Mouse (Mus musculus) monocyte, adult 2 months (primary cell): ENCODE measurements at regions not wholly inside any gene's neighbourhood (a gene's known extent, or its start where the extent isn't known, plus 50 kb on each side); places are given as distances from the start of the nearest gene placed in this dataset.

ENCODE experiments used
- DNase-seq, 2 experiments: peaks; one replicate each; pipeline ENCODE4 v3.0.0; 2022; ENCODE audit warnings: low spot score in 2 of 2, low read depth in 1 of 2

DNA sequence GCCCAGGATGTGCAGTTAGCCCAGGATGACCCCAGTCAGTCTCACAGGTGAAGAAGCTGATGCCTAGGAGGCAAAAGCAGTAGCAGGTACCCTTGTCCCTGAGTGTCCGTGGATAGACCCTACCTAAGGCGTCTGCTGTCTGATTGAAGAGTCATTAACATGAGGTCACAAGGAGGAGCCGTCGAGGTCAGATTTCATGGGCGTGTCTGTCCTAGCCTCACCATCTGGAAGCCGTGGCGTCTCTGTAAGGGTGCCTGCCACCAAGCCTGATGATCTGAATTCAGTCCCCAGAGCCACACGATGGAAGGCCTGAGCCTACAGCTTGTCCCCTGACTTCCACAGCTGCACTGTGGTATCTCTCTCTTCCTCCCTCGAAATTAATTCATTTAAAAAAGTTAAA is 88.9 kb upstream of the Haao start:
- no peak for DNase-seq

DNA sequence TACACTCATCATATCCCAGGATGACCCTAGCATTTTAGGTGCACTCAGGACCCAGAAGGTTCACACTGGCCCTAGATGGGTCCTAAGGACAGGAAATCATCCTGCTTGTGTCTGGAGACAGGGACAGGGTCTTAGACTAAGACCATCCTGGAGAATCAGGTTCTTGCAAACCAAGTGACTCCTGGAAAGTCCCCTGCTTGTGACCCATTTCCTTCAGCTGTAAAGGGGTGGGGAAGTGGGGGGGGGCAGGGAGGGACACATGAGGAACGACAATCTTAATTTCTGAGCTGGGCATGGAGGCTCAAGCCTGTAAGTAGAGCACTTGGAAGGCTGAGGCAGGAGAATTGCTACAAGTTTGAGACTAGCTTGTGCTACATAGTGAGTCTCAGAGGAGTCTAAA is 88.2 kb upstream of the Haao start:
- no peak for DNase-seq

GRCm38 (mm10) chr17:83935232-83935631 is 87.5 kb upstream of the Haao start:
- no peak for DNase-seq

DNA sequence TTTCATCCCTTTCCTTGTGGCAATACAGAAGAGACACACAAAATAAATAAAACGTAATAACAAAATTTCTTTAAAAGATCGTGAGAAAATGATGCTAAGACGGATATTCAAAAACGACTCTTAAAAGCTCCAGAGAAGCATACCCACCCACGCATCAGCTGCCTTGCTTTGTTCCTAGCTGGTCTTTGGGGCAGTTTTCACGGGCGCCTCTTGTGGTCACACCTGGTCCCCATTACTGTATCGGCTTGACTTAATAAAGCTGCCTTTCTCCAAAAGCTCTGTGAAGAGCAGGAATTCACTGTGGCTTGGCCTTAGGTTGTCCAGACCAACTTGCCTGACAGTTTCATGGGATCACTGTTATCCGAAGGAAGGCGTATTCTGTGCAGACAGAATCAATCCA is 86.0 kb upstream of the Haao start:
- DNase-seq = no peak

DNA sequence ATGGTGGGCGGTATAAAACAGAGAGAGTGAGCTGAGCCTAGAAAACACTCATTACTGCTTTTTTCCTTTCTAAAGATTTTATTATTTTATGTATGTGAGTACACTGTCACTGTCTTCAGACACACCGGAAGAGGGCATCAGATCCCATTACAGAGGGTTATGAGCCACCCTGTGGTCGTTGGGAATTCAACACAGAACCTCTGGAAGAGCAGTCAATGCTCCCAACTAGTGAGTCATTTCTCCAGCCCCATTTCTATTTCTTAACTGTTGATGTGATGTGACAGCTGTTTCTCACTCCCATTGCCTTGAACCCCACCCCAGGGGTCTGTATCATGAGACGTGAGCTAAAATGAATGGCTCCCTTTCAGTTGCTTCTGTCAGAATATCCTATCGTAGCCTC is 82.6 kb upstream of the Haao start:
- DNase-seq = no peak

DNA sequence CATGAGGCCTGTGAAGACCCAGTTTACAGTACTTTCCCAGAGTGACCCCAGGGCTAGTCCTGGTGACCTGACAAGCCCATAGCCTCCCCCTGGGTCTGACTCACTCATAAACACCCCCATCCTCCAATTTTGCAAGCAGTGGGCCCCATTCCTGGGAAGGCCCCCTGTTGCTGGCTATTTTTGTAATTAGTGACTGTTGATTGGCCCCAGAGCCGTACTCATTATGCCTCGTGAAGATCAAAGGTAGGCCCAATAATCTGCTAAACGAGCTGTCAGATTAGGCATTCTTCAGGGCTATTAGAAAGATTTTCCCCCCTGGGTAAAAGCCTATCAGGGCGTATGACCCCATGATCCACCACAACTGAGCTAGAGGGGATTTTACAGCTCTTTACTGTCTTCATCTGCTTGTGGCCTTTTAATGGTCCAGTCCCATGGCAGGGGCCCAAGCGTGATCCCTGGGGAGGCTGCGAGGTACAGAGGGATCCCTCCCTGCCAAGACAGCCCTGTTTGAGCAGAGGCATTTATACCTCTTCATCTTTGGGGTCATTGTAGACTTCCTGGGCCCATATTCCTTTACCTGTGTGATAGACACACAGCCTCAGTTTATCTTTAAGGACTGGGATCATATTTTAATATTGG is 80.1 kb upstream of the Haao start:
- no peak for DNase-seq

DNA sequence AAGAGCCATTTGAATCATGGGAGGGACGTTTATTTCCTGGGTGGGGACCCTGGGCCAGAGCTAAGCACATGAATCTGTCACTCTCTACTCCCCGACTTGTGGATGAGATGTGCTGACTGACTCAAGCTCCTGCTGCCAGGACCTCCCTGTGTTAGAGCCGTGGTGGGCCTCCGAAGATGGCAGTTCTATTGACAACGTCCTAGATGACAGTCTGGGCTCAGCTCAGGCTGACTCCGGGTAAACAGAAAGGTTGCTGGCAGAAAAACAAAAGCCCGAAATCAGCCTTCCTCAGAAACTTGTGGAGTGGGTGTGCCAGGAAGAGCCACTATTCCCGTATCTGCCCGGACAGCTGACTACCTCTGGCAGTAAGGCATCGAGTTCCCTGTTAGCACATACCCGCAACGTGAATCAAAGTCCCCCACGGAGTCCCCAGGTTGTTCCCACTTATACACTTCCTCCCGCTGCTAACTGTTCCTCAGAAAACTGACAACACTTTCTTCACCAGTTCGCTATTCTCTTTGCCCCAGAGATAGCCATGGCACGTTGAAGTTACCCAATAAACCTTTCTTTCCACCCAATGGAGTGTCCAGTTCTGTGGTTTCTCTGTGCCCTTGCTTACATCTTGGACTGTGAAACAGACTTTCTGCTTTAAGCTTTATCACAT is 76.6 kb upstream of the Haao start:
- no peak for DNase-seq

DNA sequence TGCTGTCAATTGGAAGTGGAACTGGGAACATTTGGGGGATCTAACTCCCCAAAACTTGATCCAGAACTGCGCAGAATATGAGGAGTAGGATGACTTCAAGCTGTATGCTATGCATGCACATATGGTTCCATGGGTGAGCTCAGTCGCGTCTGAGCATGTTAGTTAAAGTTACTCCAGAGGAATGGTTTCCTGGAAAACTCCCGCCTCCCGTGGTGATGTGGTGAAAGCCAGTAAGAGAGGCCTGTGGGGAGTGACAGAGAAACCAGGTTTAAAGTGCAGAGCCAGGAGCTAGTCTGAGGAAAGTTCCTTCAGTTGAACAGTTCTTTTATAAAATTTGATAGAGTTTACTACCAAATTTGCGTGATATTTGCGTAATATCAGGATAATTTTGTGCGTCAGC is 73.1 kb upstream of the Haao start:
- DNase-seq = no peak

GRCm38 (mm10) chr17:83920225-83920624 is 72.5 kb upstream of the Haao start:
- no peak for DNase-seq

GRCm38 (mm10) chr17:83918413-83919139 is 70.8 kb upstream of the Haao start:
- no peak for DNase-seq

DNA sequence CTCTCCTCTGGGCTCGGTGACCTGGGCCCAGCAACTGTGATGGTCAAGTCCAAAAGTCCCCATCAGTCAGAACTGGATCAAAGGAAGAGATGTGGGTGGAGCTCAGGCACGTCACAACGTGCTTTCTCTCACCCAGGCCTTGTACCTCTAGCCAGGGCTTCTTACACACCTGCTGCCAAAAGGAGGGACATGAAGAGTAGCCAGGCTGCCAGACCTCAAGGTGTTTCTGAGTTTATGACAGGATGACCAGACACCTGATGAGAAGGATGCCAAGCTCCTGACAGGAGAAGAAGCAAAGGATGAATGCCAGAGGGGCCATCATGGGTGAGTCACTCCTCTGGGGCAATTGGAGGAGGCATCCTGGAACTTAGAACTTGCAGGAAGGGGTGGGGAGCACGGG is 70.0 kb upstream of the Haao start:
- DNase-seq = no peak

DNA sequence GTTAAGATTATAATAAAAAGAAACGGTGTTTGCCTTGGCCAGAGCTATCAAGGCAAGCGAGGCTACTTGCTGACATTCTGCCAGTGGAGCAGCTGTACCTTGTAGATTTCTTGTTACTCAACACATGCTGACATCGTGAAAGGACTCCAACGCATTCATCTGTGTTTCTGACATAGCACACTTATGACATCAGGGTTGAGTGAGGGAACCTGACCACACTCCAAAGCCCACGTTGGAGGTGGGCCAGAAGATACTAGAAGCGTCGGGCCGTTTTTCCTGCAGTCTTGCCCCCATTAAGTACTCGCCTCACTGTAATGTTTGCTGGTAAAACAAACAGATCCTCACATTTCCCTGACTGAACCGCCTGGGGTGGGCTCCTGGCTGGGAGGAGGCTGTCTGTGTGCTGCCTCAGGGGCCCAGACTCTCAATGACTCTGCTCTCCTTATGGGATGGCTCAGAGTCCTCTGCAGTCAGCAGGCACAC is 69.0 kb upstream of the Haao start:
- DNase-seq = no peak

DNA sequence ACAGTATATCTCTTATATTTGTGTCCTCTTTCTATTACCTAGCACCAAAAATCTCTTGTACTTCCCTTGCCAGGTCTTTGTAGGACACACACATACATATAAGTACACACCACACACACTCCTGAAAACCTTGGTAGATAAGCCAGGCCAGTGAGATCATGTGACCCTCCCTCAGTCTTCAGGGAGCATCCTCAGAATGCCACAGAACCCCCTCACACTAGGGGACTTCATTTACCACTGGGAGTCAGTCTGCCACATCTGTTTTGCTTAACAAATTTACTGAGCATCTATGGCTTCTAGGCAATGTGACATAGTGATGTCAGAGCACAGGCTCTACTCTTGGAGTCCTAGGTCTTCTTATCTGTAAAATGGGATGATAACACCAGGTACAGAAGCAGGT is 67.3 kb upstream of the Haao start:
- DNase-seq = no peak

DNA sequence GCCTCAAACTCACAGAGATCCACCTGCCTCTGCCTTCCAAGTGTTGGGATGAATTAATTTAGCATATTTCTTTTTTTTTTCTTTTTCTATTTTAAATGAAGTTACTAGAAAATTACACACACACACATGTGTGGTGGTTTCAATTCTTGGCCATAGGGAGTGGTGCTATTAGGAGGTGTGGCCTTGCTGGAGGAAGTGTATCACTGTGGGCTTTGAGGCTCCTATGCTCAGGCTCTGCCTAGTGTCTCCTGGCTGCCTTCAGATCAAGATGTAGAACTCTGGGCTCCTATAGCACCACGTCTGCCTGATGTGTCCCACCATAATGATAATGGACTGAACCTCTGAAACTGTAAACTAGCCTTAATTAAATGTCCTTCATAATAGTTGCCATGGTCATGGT is 66.8 kb upstream of the Haao start:
- no peak for DNase-seq

- DNase-seq = no peak
Measured at GRCm38 (mm10) chr17:83913711-83914415, 66.1 kb upstream of the Haao start.

DNA sequence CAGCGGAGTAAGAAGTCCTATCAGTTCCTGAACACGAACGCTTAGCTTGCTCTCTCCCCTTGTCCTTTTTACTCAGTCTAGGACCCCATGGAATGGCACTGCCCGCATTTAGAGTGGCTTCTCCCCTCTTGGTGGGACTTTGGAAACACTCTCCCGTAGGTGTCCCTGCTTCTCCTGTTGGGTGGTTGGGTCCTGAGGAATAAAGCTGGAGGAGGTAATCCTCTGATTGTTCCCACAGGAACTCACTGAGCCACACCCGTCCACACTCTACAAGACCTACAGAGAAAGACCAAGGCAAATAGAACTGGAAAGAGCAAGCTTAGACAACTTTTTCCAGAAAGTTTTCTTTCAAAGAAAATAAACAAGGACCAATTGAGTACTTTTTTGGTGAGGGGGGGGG is 64.7 kb upstream of the Haao start:
- no peak for DNase-seq

- DNase-seq = peak in 1 of 2 experiments; percentile 13
Measured at GRCm38 (mm10) chr17:83908811-83909210, 61.0 kb upstream of the Haao start.

GRCm38 (mm10) chr17:83907538-83907937 is 59.8 kb upstream of the Haao start:
- DNase-seq = no peak

DNA sequence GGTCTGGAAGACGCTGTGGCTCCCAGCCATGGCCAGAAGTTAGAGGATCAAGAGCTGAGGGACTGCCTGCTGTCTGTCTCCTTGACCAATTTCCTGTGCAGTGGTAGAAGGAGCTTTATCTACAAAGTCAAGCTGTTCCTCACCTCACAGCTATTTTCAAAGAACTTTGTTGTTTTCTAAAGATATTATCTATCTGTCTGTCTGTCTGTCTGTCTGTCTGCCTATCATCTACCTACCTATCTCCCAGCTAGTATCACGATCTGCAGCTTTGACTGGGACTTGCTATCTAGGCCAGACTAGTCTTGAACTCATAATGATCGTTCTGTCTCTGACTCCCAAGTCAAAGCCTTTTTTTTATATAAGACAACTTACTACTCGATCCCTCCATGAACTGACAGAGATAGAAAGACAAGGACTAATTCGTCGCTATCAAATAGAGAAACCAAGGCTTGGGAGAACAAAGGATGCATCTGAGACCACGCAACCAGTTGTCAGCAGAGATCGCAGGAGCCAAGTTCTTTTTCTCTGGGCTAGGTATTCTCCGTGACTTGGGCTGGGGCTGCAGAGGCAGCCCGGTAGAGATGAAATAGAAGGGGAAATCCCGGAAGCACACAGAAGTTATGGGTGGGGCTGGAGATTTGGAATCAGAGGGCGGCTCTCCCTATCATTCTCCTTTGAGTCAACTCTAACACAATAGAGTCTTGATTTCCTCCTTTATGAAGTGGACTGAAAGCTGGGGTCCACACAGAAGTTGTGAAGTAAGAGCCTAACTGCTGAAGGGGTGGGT is 59.2 kb upstream of the Haao start:
- DNase-seq = no peak

DNA sequence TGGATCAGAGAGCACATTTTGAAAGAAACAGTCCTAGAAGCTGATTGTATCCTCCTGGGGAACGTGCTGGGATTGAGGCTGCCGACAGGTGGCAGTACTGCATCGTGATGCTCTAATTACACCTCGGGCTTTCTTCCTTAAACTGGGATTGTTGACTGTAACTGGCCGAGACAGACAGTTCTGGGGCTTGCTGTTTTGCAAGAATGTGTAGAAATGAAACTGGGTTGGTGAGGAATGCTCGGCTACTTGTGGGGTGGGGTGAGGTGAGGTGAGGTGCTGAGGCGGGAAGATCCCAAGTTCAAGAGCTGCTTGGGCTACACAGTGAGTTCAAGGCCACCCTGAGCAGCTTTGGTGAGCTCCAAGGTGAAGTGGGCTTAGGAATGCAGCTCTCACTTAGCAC is 55.7 kb upstream of the Haao start:
- peak; percentile 39 to 60 for DNase-seq

- no peak for DNase-seq
Measured at GRCm38 (mm10) chr17:83902523-83902922, 54.8 kb upstream of the Haao start.
